Mouse (Mus musculus) layer of hippocampus, adult 9-10 months (tissue): ENCODE results near the gene Slc10a6.
A peak's percentile ranks its signal among the peaks of the same experiment; 100 is the strongest.

ENCODE experiments used
- DNase-seq: peaks from one replicate; pipeline ENCODE4 v3.0.0; 2022; ENCODE audit warnings: low spot score

Gene Slc10a6

GRCm38 (mm10) chr5:103617191-103617590, 12.0 kb downstream of the Slc10a6 start:
- DNase-seq: no peak

GRCm38 (mm10) chr5:103614356-103614755, 14.8 kb downstream of the Slc10a6 start:
- DNase-seq: no peak

GRCm38 (mm10) chr5:103612316-103612715, 16.9 kb downstream of the Slc10a6 start:
- no peak for DNase-seq

GRCm38 (mm10) chr5:103610856-103611472, 18.2 kb downstream of the Slc10a6 start:
- no peak for DNase-seq

GRCm38 (mm10) chr5:103610148-103610547, 19.1 kb downstream of the Slc10a6 start:
- DNase-seq: no peak

- no peak for DNase-seq
Observed at GRCm38 (mm10) chr5:103605707-103606106, 23.5 kb downstream of the Slc10a6 start.

- no peak for DNase-seq
Observed at GRCm38 (mm10) chr5:103603115-103603893, 25.9 kb downstream of the Slc10a6 start.

- no peak for DNase-seq
Observed at GRCm38 (mm10) chr5:103598881-103599280, 30.3 kb downstream of the Slc10a6 start.

GRCm38 (mm10) chr5:103598264-103598663, 30.9 kb downstream of the Slc10a6 start:
- no peak for DNase-seq

- DNase-seq: no peak
Observed at GRCm38 (mm10) chr5:103597604-103598003, 31.6 kb downstream of the Slc10a6 start.

GRCm38 (mm10) chr5:103596467-103597146, 32.6 kb downstream of the Slc10a6 start:
- DNase-seq: no peak

- no peak for DNase-seq
Observed at GRCm38 (mm10) chr5:103595394-103596226, 33.6 kb downstream of the Slc10a6 start.

GRCm38 (mm10) chr5:103593575-103593974, 35.6 kb downstream of the Slc10a6 start:
- DNase-seq: no peak

- peak; percentile 8 for DNase-seq
Observed at GRCm38 (mm10) chr5:103592706-103593105, 36.5 kb downstream of the Slc10a6 start.

GRCm38 (mm10) chr5:103591846-103592245, 37.4 kb downstream of the Slc10a6 start:
- no peak for DNase-seq

- DNase-seq: no peak
Observed at GRCm38 (mm10) chr5:103587219-103587618, 42.0 kb downstream of the Slc10a6 start.

- peak; percentile 7 for DNase-seq
Observed at GRCm38 (mm10) chr5:103579680-103580420, 49.4 kb downstream of the Slc10a6 start.

- DNase-seq: no peak
Observed at GRCm38 (mm10) chr5:103569446-103569845, 59.8 kb downstream of the Slc10a6 start.

- DNase-seq: no peak
Observed at GRCm38 (mm10) chr5:103568034-103568433, 61.2 kb downstream of the Slc10a6 start.

- no peak for DNase-seq
Observed at GRCm38 (mm10) chr5:103560546-103560945, 68.7 kb downstream of the Slc10a6 start.
